Mouse (Mus musculus) cerebellum, adult 18-20 months (tissue): ENCODE results near the gene Sbno1.
A peak's percentile ranks its signal among the peaks of the same experiment; 100 is the strongest.
"Not testable (repeated sequence)": the region's sequence is repeated elsewhere in the genome, so short reads cannot be mapped to it uniquely, and the experiment has no call there.

ENCODE experiments used
- DNase-seq, 2 experiments: peaks; one replicate each; pipeline ENCODE4 v3.0.0; 2021

Sbno1 gene

GRCm38 (mm10) chr5:124364173-124364918, 61.5 kb downstream of the Sbno1 start:
- no peak for DNase-seq

- DNase-seq: not testable (repeated sequence)
These were observed 62.8 kb downstream of the Sbno1 start, which contains the start of gene Cdk2ap1 for GRCm38 (mm10) chr5:124362982-124363381. Gene Cdk2ap1, minus strand, starts transcription at chr5:124363082.

- no peak for DNase-seq
These were observed 66.2 kb downstream of the Sbno1 start for GRCm38 (mm10) chr5:124359641-124360040.

GRCm38 (mm10) chr5:124356695-124357094, 69.1 kb downstream of the Sbno1 start:
- DNase-seq: no peak

GRCm38 (mm10) chr5:124355425-124355959, 70.3 kb downstream of the Sbno1 start:
- DNase-seq: peak; percentile 30

GRCm38 (mm10) chr5:124354574-124355424, 71.0 kb downstream of the Sbno1 start:
- peak; percentile 33 to 62 for DNase-seq

- peak; percentile 50 to 70 for DNase-seq
These were observed 71.9 kb downstream of the Sbno1 start for GRCm38 (mm10) chr5:124353726-124354547.

GRCm38 (mm10) chr5:124353011-124353725, 72.6 kb downstream of the Sbno1 start:
- DNase-seq: peak in 1 of 2 experiments; percentile 36

- DNase-seq: peak; percentile 85 to 86
These were observed 73.5 kb downstream of the Sbno1 start for GRCm38 (mm10) chr5:124352141-124352920.

GRCm38 (mm10) chr5:124351604-124352003, 74.2 kb downstream of the Sbno1 start:
- no peak for DNase-seq

- DNase-seq: peak; percentile 62 to 71
These were observed 74.7 kb downstream of the Sbno1 start for GRCm38 (mm10) chr5:124351111-124351560.

GRCm38 (mm10) chr5:124350350-124350749, 75.5 kb downstream of the Sbno1 start:
- no peak for DNase-seq

- DNase-seq: peak; percentile 76 to 80
These were observed 76.6 kb downstream of the Sbno1 start for GRCm38 (mm10) chr5:124349196-124349595.

GRCm38 (mm10) chr5:124342897-124343296, 82.9 kb downstream of the Sbno1 start:
- no peak for DNase-seq

GRCm38 (mm10) chr5:124341753-124342339, 84.0 kb downstream of the Sbno1 start:
- DNase-seq: not testable (repeated sequence)

- DNase-seq: peak; percentile 72 to 77
These were observed 87.0 kb downstream of the Sbno1 start for GRCm38 (mm10) chr5:124338791-124339190.

- DNase-seq: no peak
These were observed 87.9 kb downstream of the Sbno1 start for GRCm38 (mm10) chr5:124337909-124338308.

GRCm38 (mm10) chr5:124337103-124337502, 88.7 kb downstream of the Sbno1 start:
- DNase-seq: no peak

GRCm38 (mm10) chr5:124334392-124334791, 91.4 kb downstream of the Sbno1 start:
- peak; percentile 52 to 70 for DNase-seq

- no peak for DNase-seq
These were observed 95.7 kb downstream of the Sbno1 start for GRCm38 (mm10) chr5:124330086-124330485.
